Mouse (Mus musculus): ENCODE measurements around the gene Tap2.

- TF ChIP-seq EP300 (optimal IDR thresholded peaks at IDR 0.05) (no peak), CTCF (IDR thresholded peaks at IDR 0.05; ENCODE audit: low read depth) (peak; percentile 98)
Measured at GRCm38 (mm10) chr17:34170877-34171498, 32.3 kb upstream of the Tap2 start.

All from stomach, postnatal 0 days (tissue).